Mouse (Mus musculus): ENCODE data around the gene Mrgprg.

The Mrgprg gene

GRCm38 (mm10) chr7:143766893-143767292 lies at the start of gene Mrgprg:
Mrgprg (minus strand) TSS chr7:143766993.
- no peak for DNase-seq (ENCODE audit: extremely low spot score, low spot score)

- DNase-seq (ENCODE audit: extremely low spot score, low spot score), result no peak
Measured at GRCm38 (mm10) chr7:143808909-143809308, 42.1 kb upstream of the Mrgprg start.

- no peak for DNase-seq (ENCODE audit: extremely low spot score, low spot score)
Measured at GRCm38 (mm10) chr7:143805199-143805624, 38.4 kb upstream of the Mrgprg start.

- no peak for DNase-seq (ENCODE audit: extremely low spot score, low spot score)
Measured at GRCm38 (mm10) chr7:143801195-143802065, 34.6 kb upstream of the Mrgprg start.

- no peak for DNase-seq (ENCODE audit: extremely low spot score, low spot score)
Measured at GRCm38 (mm10) chr7:143800770-143801169, 34.0 kb upstream of the Mrgprg start.

GRCm38 (mm10) chr7:143798783-143799182 lies 32.0 kb upstream of the Mrgprg start:
- DNase-seq (ENCODE audit: extremely low spot score, low spot score), result no peak

GRCm38 (mm10) chr7:143793121-143793520 lies 26.3 kb upstream of the Mrgprg start:
- DNase-seq (ENCODE audit: extremely low spot score, low spot score), result no peak

GRCm38 (mm10) chr7:143792336-143792985 lies 25.7 kb upstream of the Mrgprg start:
- no peak for DNase-seq (ENCODE audit: extremely low spot score, low spot score)

GRCm38 (mm10) chr7:143783996-143784829 lies 17.4 kb upstream of the Mrgprg start, which contains the start of gene Mrgpre:
Mrgpre (minus strand) TSS chr7:143784500.
- DNase-seq (ENCODE audit: extremely low spot score, low spot score), result peak; percentile 76

GRCm38 (mm10) chr7:143783378-143783995 lies 16.7 kb upstream of the Mrgprg start:
- peak; percentile 18 for DNase-seq (ENCODE audit: extremely low spot score, low spot score)

GRCm38 (mm10) chr7:143777375-143777774 lies 10.6 kb upstream of the Mrgprg start:
- no peak for DNase-seq (ENCODE audit: extremely low spot score, low spot score)

GRCm38 (mm10) chr7:143776137-143776536 lies 9.3 kb upstream of the Mrgprg start:
- no peak for DNase-seq (ENCODE audit: extremely low spot score, low spot score)

- DNase-seq (ENCODE audit: extremely low spot score, low spot score), result no peak
Measured at GRCm38 (mm10) chr7:143769461-143769860, 2.7 kb upstream of the Mrgprg start.

- DNase-seq (ENCODE audit: extremely low spot score, low spot score), result no peak
Measured at GRCm38 (mm10) chr7:143768267-143768666, 1.5 kb upstream of the Mrgprg start.

GRCm38 (mm10) chr7:143764876-143765530 lies 1.8 kb downstream of the Mrgprg start:
- DNase-seq (ENCODE audit: extremely low spot score, low spot score), result no peak

GRCm38 (mm10) chr7:143763794-143764193 lies 3.0 kb downstream of the Mrgprg start:
- peak; percentile 26 for DNase-seq (ENCODE audit: extremely low spot score, low spot score)

- DNase-seq (ENCODE audit: extremely low spot score, low spot score), result no peak
Measured at GRCm38 (mm10) chr7:143758956-143759355, 7.8 kb downstream of the Mrgprg start.

- no peak for DNase-seq (ENCODE audit: extremely low spot score, low spot score)
Measured at GRCm38 (mm10) chr7:143757696-143758095, 9.1 kb downstream of the Mrgprg start.

GRCm38 (mm10) chr7:143757027-143757390 lies 9.8 kb downstream of the Mrgprg start:
- DNase-seq (ENCODE audit: extremely low spot score, low spot score), result peak; percentile 71

- no peak for DNase-seq (ENCODE audit: extremely low spot score, low spot score)
Measured at GRCm38 (mm10) chr7:143756125-143757026, 10.4 kb downstream of the Mrgprg start, which contains the start of gene Osbpl5. Osbpl5 (minus strand) TSS chr7:143756985.

Measured in neural tube, embryonic 10.5 days (tissue).